Mouse (Mus musculus) ES-Bruce4 (cell line): ENCODE measurements at regions not wholly inside any gene's neighbourhood (a gene's known extent, or its start where the extent isn't known, plus 50 kb on each side); places are given as distances from the start of the nearest gene placed in this dataset.

Experiments
- CTCF ChIP-seq: IDR thresholded peaks from one replicate; pipeline ENCODE4 v1.8.1; 2011; ENCODE audit warnings: low read depth, low read length
- EP300 ChIP-seq: IDR thresholded peaks from 2 replicates; pipeline ENCODE4 v1.6.1; 2011; ENCODE audit warnings: low read depth, low read length; ENCODE audit not compliant: insufficient read depth

- TF ChIP-seq CTCF (peak; percentile 77), EP300 (no peak)
These were observed 51.9 kb upstream of the Sh3gl3 start for GRCm38 (mm10) chr7:82121746-82122145.
